Mouse (Mus musculus): ENCODE results near the gene Rnaseh2b. TPM values are rescaled to one million over a fixed set of nuclear protein-coding genes. Genes with fewer than 3 reads are reported as not detected.
A peak's percentile ranks its signal among the peaks of the same experiment; 100 is the strongest.

Rnaseh2b gene
- polyA plus RNA-seq, 1 experiment from 2014 or later, result 78.8 TPM

- H3K4me1 ChIP-seq, result no peaks in the 10 kb centered on the region
- no peak for ATAC-seq (ENCODE audit: low FRiP score)
- no peak overlapping the region for H3K4me2 ChIP-seq
- H3K27me3 ChIP-seq, result no peaks in the 10 kb centered on the region
- H3K9ac ChIP-seq, result no peak overlapping the region
- no peaks in the 10 kb centered on the region for H3K36me3 ChIP-seq (replicated peaks)
- H3K9me3 ChIP-seq, result no peaks in the 10 kb centered on the region
- WGBS, result 90% methylated on average over 12 of the region's 12 CpGs
- no peak overlapping the region for H3K27ac ChIP-seq
- H3K4me3 ChIP-seq (replicated peaks), result no peak overlapping the region
Observed at GRCm38 (mm10) chr14:62270698-62271396, 21.5 kb upstream of the Rnaseh2b start.

- Histone ChIP-seq H3K4me3 (replicated peaks) (no peak overlapping the region), H3K9ac (no peak overlapping the region), H3K27ac (no peak overlapping the region), H3K36me3 (replicated peaks) (no peaks in the 10 kb centered on the region), H3K4me1 (no peaks in the 10 kb centered on the region), H3K27me3 (no peaks in the 10 kb centered on the region), H3K4me2 (no peak overlapping the region), H3K9me3 (no peaks in the 10 kb centered on the region)
- WGBS, result 97% methylated on average over 3 of the region's 3 CpGs
- no peak for ATAC-seq (ENCODE audit: low FRiP score)
Observed at GRCm38 (mm10) chr14:62273604-62274003, 18.8 kb upstream of the Rnaseh2b start.

- Histone ChIP-seq H3K4me2 (no peak overlapping the region), H3K4me3 (replicated peaks) (no peak overlapping the region), H3K27ac (no peak overlapping the region), H3K9ac (no peak overlapping the region), H3K27me3 (no peaks in the 10 kb centered on the region), H3K9me3 (no peaks in the 10 kb centered on the region), H3K4me1 (no peaks in the 10 kb centered on the region), H3K36me3 (replicated peaks) (no peaks in the 10 kb centered on the region)
- ATAC-seq (ENCODE audit: low FRiP score), result no peak
- WGBS, result 76% methylated on average over 2 of the region's 2 CpGs
Observed at GRCm38 (mm10) chr14:62282974-62283373, 9.4 kb upstream of the Rnaseh2b start.

- Histone ChIP-seq H3K9ac (no peak overlapping the region), H3K9me3 (no peaks in the 10 kb centered on the region), H3K36me3 (replicated peaks) (no peaks in the 10 kb centered on the region), H3K4me2 (no peak overlapping the region), H3K4me3 (replicated peaks) (no peak overlapping the region), H3K4me1 (peaks cover 15% of the 10 kb centered on the region), H3K27ac (no peak overlapping the region), H3K27me3 (peaks cover 10% of the 10 kb centered on the region; the same call in 1 of the 2 replicates)
- WGBS, result 94% methylated on average over 3 of the region's 3 CpGs
- ATAC-seq (ENCODE audit: low FRiP score), result no peak
Observed at GRCm38 (mm10) chr14:62288731-62289130, 3.7 kb upstream of the Rnaseh2b start.

- ATAC-seq (ENCODE audit: low FRiP score), result no peak
- 100% methylated on average over 1 of the region's 1 CpGs for WGBS
- no peaks in the 10 kb centered on the region for H3K36me3 ChIP-seq (replicated peaks)
Observed at GRCm38 (mm10) chr14:62291406-62291987, 892 bp upstream of the Rnaseh2b start.

GRCm38 (mm10) chr14:62292166-62292487 lies 262 bp upstream of the Rnaseh2b start:
- ATAC-seq (ENCODE audit: low FRiP score), result peak; percentile 9; the same call in 1 of the 2 replicates
- 47% methylated on average over 5 of the region's 7 CpGs for WGBS
- H3K27me3 ChIP-seq, result peaks cover 10% of the 10 kb centered on the region; the same call in 1 of the 2 replicates

More at GRCm38 (mm10) chr14:62291406-62291987, 892 bp upstream of the Rnaseh2b start:
- Histone ChIP-seq H3K4me1 (peaks cover 15% of the 10 kb centered on the region), H3K9me3 (no peaks in the 10 kb centered on the region), H3K27me3 (peaks cover 10% of the 10 kb centered on the region; the same call in 1 of the 2 replicates), H3K4me3 (replicated peaks) (no peak overlapping the region), H3K9ac (no peak overlapping the region), H3K27ac (no peak overlapping the region), H3K4me2 (peak overlapping the region; percentile 98)

GRCm38 (mm10) chr14:62298808-62299207 lies 6.4 kb downstream of the Rnaseh2b start:
- H3K36me3 ChIP-seq (replicated peaks), result no peaks in the 10 kb centered on the region
- WGBS, result 88% methylated on average over 1 of the region's 1 CpGs
- no peak overlapping the region for H3K9ac ChIP-seq
- H3K27me3 ChIP-seq, result no peaks in the 10 kb centered on the region
- H3K4me3 ChIP-seq (replicated peaks), result no peak overlapping the region
- no peak for ATAC-seq (ENCODE audit: low FRiP score)
- H3K27ac ChIP-seq, result no peak overlapping the region
- no peaks in the 10 kb centered on the region for H3K4me1 ChIP-seq
- H3K9me3 ChIP-seq, result no peaks in the 10 kb centered on the region
- H3K4me2 ChIP-seq, result no peak overlapping the region

More at GRCm38 (mm10) chr14:62292166-62292487, 262 bp upstream of the Rnaseh2b start:
- H3K27ac ChIP-seq, result peak overlapping the region; percentile 38; the same call in 1 of the 2 replicates
- H3K4me3 ChIP-seq (replicated peaks), result peak overlapping the region; percentile 55
- H3K9ac ChIP-seq, result peak overlapping the region; percentile 71
- no peaks in the 10 kb centered on the region for H3K9me3 ChIP-seq
- peak overlapping the region; percentile 98 for H3K4me2 ChIP-seq
- peaks cover 15% of the 10 kb centered on the region for H3K4me1 ChIP-seq
- no peaks in the 10 kb centered on the region for H3K36me3 ChIP-seq (replicated peaks)

- Histone ChIP-seq H3K27ac (no peak overlapping the region), H3K9ac (no peak overlapping the region), H3K4me1 (no peaks in the 10 kb centered on the region), H3K4me3 (replicated peaks) (no peak overlapping the region), H3K9me3 (no peaks in the 10 kb centered on the region), H3K27me3 (no peaks in the 10 kb centered on the region), H3K36me3 (replicated peaks) (no peaks in the 10 kb centered on the region), H3K4me2 (no peak overlapping the region)
- WGBS, result 90% methylated on average over 3 of the region's 3 CpGs
- ATAC-seq (ENCODE audit: low FRiP score), result no peak
Observed at GRCm38 (mm10) chr14:62300031-62300430, 7.6 kb downstream of the Rnaseh2b start.

GRCm38 (mm10) chr14:62307555-62307954 lies 15.2 kb downstream of the Rnaseh2b start:
- Histone ChIP-seq H3K27me3 (no peaks in the 10 kb centered on the region), H3K4me1 (0 out of 2 replicates have a peak, but pooled peaks cover 8% of the 10 kb centered on the region), H3K4me2 (no peak overlapping the region), H3K36me3 (replicated peaks) (no peaks in the 10 kb centered on the region), H3K9ac (no peak overlapping the region), H3K9me3 (no peaks in the 10 kb centered on the region), H3K27ac (no peak overlapping the region), H3K4me3 (replicated peaks) (no peak overlapping the region)
- 86% methylated on average over 1 of the region's 1 CpGs for WGBS
- no peak for ATAC-seq (ENCODE audit: low FRiP score)

- Histone ChIP-seq H3K9me3 (no peaks in the 10 kb centered on the region), H3K36me3 (replicated peaks) (no peaks in the 10 kb centered on the region), H3K27ac (no peak overlapping the region), H3K27me3 (no peaks in the 10 kb centered on the region), H3K9ac (no peak overlapping the region), H3K4me2 (no peak overlapping the region), H3K4me1 (0 out of 2 replicates have a peak, but pooled peaks cover 8% of the 10 kb centered on the region), H3K4me3 (replicated peaks) (no peak overlapping the region)
- 45% methylated on average over 2 of the region's 2 CpGs for WGBS
- ATAC-seq (ENCODE audit: low FRiP score), result no peak
Observed at GRCm38 (mm10) chr14:62309026-62309425, 16.6 kb downstream of the Rnaseh2b start.

GRCm38 (mm10) chr14:62311672-62312071 lies 19.3 kb downstream of the Rnaseh2b start:
- H3K9ac ChIP-seq, result no peak overlapping the region
- 97% methylated on average over 1 of the region's 1 CpGs for WGBS
- H3K9me3 ChIP-seq, result no peaks in the 10 kb centered on the region
- H3K27ac ChIP-seq, result no peak overlapping the region
- no peaks in the 10 kb centered on the region for H3K36me3 ChIP-seq (replicated peaks)
- ATAC-seq (ENCODE audit: low FRiP score), result no peak
- no peaks in the 10 kb centered on the region for H3K27me3 ChIP-seq
- H3K4me2 ChIP-seq, result no peak overlapping the region
- H3K4me1 ChIP-seq, result 0 out of 2 replicates have a peak, but pooled peaks cover 8% of the 10 kb centered on the region
- no peak overlapping the region for H3K4me3 ChIP-seq (replicated peaks)

- no peaks in the 10 kb centered on the region for H3K9me3 ChIP-seq
- no peak overlapping the region for H3K9ac ChIP-seq
Observed at GRCm38 (mm10) chr14:62322581-62323344, 30.4 kb downstream of the Rnaseh2b start.

More at GRCm38 (mm10) chr14:62322581-62323344, 30.4 kb downstream of the Rnaseh2b start:
- ATAC-seq (ENCODE audit: low FRiP score), result no peak
- Histone ChIP-seq H3K27ac (no peak overlapping the region), H3K36me3 (replicated peaks) (no peaks in the 10 kb centered on the region), H3K4me2 (no peak overlapping the region), H3K4me1 (peaks cover 19% of the 10 kb centered on the region), H3K27me3 (no peaks in the 10 kb centered on the region), H3K4me3 (replicated peaks) (no peak overlapping the region)
- 30% methylated on average over 6 of the region's 6 CpGs for WGBS
